Mouse (Mus musculus) megakaryocyte, embryonic 14.5 days (primary cell): ENCODE measurements around the gene Fbln5.

Source experiments
- FLI1 ChIP-seq: IDR thresholded peaks from 2 replicates; pipeline ENCODE4 v1.6.1; 2012; ENCODE audit warnings: low read length, inconsistent platforms, mixed read lengths
- GATA1 ChIP-seq: IDR thresholded peaks from 3 replicates; pipeline ENCODE4 v1.6.1; 2012; ENCODE audit warnings: mixed read lengths, low read length, inconsistent platforms, borderline replicate concordance

DNA sequence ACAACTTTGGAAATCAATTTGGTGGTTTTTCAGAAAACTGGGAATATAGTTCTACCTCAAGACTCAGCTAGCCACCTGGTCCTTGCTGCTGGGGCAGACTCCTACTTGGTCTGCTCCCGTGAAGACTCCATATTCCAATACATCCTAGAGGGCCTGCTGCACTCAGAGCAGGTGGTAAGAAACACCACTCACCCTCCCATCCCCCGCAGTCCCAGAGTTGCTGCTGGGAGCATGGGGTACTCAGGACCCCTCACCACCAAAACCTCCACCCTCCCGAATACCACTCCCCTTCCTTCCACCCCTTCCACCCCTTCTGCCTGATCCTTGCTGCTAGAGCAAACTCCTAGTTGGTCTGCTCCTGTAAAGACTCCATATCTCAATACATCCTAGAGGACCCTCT is 119.7 kb downstream of the Fbln5 start:
- TF ChIP-seq FLI1, result no peak
- TF ChIP-seq GATA1, result no peak
